Mouse (Mus musculus): ENCODE results near the gene Ubtd1.

DNA sequence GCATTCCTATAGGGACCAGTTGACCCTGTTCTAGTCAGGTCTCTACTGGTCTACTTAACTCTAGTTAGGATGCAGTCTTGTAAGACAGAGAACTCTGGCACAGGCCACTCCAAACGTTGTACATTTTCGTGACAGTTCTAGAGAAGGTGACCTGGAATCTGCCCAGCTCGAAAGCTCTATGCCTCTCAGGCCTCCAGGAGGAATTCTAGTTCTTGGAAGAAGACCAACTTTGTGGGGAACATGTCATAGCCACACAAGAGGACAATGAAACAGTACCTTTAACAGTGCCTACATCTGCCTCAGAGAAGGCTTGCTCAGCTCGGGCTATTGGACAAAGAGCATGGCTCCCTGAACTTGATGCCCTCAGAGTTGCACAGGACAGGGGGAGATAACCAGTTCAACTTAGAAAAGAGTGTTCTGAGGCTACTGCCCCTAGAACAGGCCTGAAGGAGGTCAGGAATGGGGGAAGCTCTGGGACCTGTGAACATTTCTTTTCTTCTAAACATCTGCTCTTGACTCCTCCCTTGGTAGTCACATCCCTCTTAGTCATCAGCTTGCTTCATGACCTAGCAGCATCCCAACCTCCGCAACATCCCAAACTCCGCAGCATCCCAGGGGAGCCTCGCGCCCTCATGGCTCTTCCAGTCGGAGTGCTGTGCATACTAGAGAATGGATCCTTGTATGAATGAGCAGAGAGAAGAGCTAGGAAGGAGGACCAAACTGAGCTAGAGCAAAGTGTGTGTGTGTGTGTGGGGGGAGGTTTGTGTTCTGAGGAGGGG is 17.4 kb downstream of the Ubtd1 start:
- TF ChIP-seq POLR2A (IDR thresholded peaks at IDR 0.05; ENCODE audit: borderline replicate concordance, extremely low read depth, insufficient read depth, insufficient read length, poor library complexity, severe bottlenecking) (no peak), CTCF (IDR thresholded peaks at IDR 0.05; ENCODE audit: borderline replicate concordance, extremely low read depth, insufficient read depth, insufficient read length) (no peak)
